Mouse (Mus musculus) CH12.LX (cell line): ENCODE data around the gene Fam71e1. TPM values are rescaled to one million over a fixed set of nuclear protein-coding genes. Genes with fewer than 3 reads are reported as not detected.
A peak's percentile ranks its signal among the peaks of the same experiment; 100 is the strongest.

Experiments
- DNase-seq: peaks from one replicate; pipeline ENCODE4 v3.0.0-alpha.2; 2013; ENCODE audit errors: extremely low read depth
- H3K27ac ChIP-seq: 2 replicates; pipeline ENCODE4 v1.5.1; 2012; ENCODE audit warnings: low read depth, mild to moderate bottlenecking, control low read depth, moderate library complexity; ENCODE audit not compliant: insufficient read depth
- H3K27me3 ChIP-seq: replicated peaks from 2 replicates; pipeline ENCODE3; 2012; ENCODE audit warnings: inconsistent platforms
- H3K36me3 ChIP-seq, 2 experiments: replicated peaks in 1 of 2; 2 replicates each; pipeline versions ENCODE3 to v1.6.1; 2012; ENCODE audit warnings: inconsistent platforms in 1 of 2, low read length in 1 of 2, mild to moderate bottlenecking in 1 of 2, mixed read lengths in 1 of 2, moderate library complexity in 1 of 2; ENCODE audit not compliant: control insufficient read depth in 1 of 2, insufficient read depth in 1 of 2
- H3K4me1 ChIP-seq, 2 experiments: 2 replicates each; pipeline ENCODE4 v1.6.1; 2012; ENCODE audit warnings: inconsistent platforms in 1 of 2, moderate library complexity in 1 of 2; ENCODE audit not compliant: insufficient read depth in 2 of 2, control insufficient read depth in 1 of 2
- H3K4me2 ChIP-seq: 2 replicates; pipeline ENCODE4 v1.6.1; 2012; ENCODE audit warnings: low read depth, mild to moderate bottlenecking, control low read depth; ENCODE audit not compliant: poor library complexity, insufficient read depth, severe bottlenecking
- H3K4me3 ChIP-seq, 3 experiments: fragments of 150-350 bp in 1 of 3; sonication (generic) in 1 of 3; replicated peaks in 1 of 3; 2 replicates each; pipeline versions ENCODE3 to v1.5.1; 2011 to 2012; ENCODE audit warnings: low read depth in 2 of 3, low read length in 2 of 3, mild to moderate bottlenecking in 2 of 3, moderate library complexity in 2 of 3, control low read depth in 1 of 3, improper control_type of control experiment in 1 of 3, inconsistent platforms in 1 of 3, mixed read lengths in 1 of 3; ENCODE audit not compliant: poor library complexity in 1 of 3
- H3K79me2 ChIP-seq: replicated peaks from 2 replicates; pipeline ENCODE4 v1.6.1; 2012; ENCODE audit warnings: mild to moderate bottlenecking, moderate library complexity; ENCODE audit not compliant: control insufficient read depth, poor library complexity, insufficient read depth, severe bottlenecking; ENCODE audit errors: extremely low read depth
- H3K9ac ChIP-seq: 2 replicates; pipeline ENCODE4 v1.6.1; 2012; ENCODE audit warnings: low read depth, mild to moderate bottlenecking, control low read depth, moderate library complexity; ENCODE audit not compliant: insufficient read depth
- H3K9me3 ChIP-seq: replicated peaks from 2 replicates; pipeline ENCODE3; 2012; ENCODE audit warnings: low read length, inconsistent platforms, mixed read lengths
- BHLHE40 ChIP-seq: IDR thresholded peaks from 2 replicates; pipeline ENCODE4 v1.6.1; 2011; ENCODE audit warnings: mild to moderate bottlenecking, low read depth, low read length, improper control_type of control experiment
- CTCF ChIP-seq, 2 experiments: IDR thresholded peaks in 1 of 2; conservative IDR thresholded peaks in 1 of 2; 2 replicates each; pipeline ENCODE4 v1.5.1; 2011 to 2012; ENCODE audit warnings: low read depth in 2 of 2, low read length in 2 of 2, improper control_type of control experiment in 1 of 2, inconsistent platforms in 1 of 2, mild to moderate bottlenecking in 1 of 2, moderate library complexity in 1 of 2
- GABPA ChIP-seq: IDR thresholded peaks from 2 replicates; pipeline ENCODE4 v1.6.1; 2012; ENCODE audit warnings: low read depth, low read length, improper control_type of control experiment, inconsistent platforms; ENCODE audit not compliant: insufficient replicate concordance
- JUN ChIP-seq: IDR thresholded peaks from 2 replicates; pipeline ENCODE4 v1.6.1; 2011; ENCODE audit warnings: low read depth, mild to moderate bottlenecking, low read length, improper control_type of control experiment, moderate library complexity; ENCODE audit not compliant: insufficient read depth
- JUND ChIP-seq: conservative IDR thresholded peaks from 2 replicates; pipeline ENCODE4 v1.6.1; 2011; ENCODE audit warnings: low read depth, low read length, improper control_type of control experiment
- MAFK ChIP-seq: IDR thresholded peaks from 2 replicates; pipeline ENCODE4 v1.6.1; 2011; ENCODE audit warnings: low read length, improper control_type of control experiment; ENCODE audit not compliant: insufficient replicate concordance
- MAZ ChIP-seq: IDR thresholded peaks from 2 replicates; pipeline ENCODE4 v1.6.1; 2012; ENCODE audit warnings: low read depth, mild to moderate bottlenecking, inconsistent platforms, low read length, improper control_type of control experiment, moderate library complexity
- MEF2A ChIP-seq: IDR thresholded peaks from 2 replicates; pipeline ENCODE4 v1.6.1; 2014; ENCODE audit warnings: low read depth, mild to moderate bottlenecking, inconsistent platforms, low read length, improper control_type of control experiment, borderline replicate concordance
- MXI1 ChIP-seq: IDR thresholded peaks from 2 replicates; pipeline ENCODE4 v1.6.1; 2011; ENCODE audit warnings: mild to moderate bottlenecking, low read depth, low read length, improper control_type of control experiment
- MYC ChIP-seq: IDR thresholded peaks from 2 replicates; pipeline ENCODE4 v1.6.1; 2011; ENCODE audit warnings: low read depth, mild to moderate bottlenecking, improper control_type of control experiment, low read length
- NELFE ChIP-seq: IDR thresholded peaks from 2 replicates; pipeline ENCODE4 v1.6.1; 2011; ENCODE audit warnings: low read depth, low read length, improper control_type of control experiment
- NRF1 ChIP-seq: IDR thresholded peaks from 2 replicates; pipeline ENCODE4 v1.6.1; 2014; ENCODE audit warnings: low read depth, mild to moderate bottlenecking, inconsistent platforms, low read length, improper control_type of control experiment, moderate library complexity
- PAX5 ChIP-seq: IDR thresholded peaks from 2 replicates; pipeline ENCODE4 v1.6.1; 2012; ENCODE audit warnings: low read length, inconsistent platforms, mixed read lengths
- POLR2AphosphoS2 ChIP-seq: IDR thresholded peaks from 2 replicates; pipeline ENCODE4 v1.6.1; 2011; ENCODE audit warnings: low read depth, low read length, improper control_type of control experiment
- RAD21 ChIP-seq: IDR thresholded peaks from 2 replicates; pipeline ENCODE4 v1.6.1; 2011; ENCODE audit warnings: low read depth, mild to moderate bottlenecking, low read length, improper control_type of control experiment, moderate library complexity
- SMC3 ChIP-seq: IDR thresholded peaks from 2 replicates; pipeline ENCODE4 v1.6.1; 2011; ENCODE audit warnings: low read depth, low read length, improper control_type of control experiment
- TBP ChIP-seq: conservative IDR thresholded peaks from 2 replicates; pipeline ENCODE4 v1.6.1; 2011; ENCODE audit warnings: low read depth, low read length, improper control_type of control experiment
- TCF12 ChIP-seq: IDR thresholded peaks from 2 replicates; pipeline ENCODE4 v1.6.1; 2014; ENCODE audit warnings: low read depth, mild to moderate bottlenecking, inconsistent platforms, low read length, improper control_type of control experiment
- USF2 ChIP-seq: conservative IDR thresholded peaks from 2 replicates; pipeline ENCODE4 v1.6.1; 2011; ENCODE audit warnings: low read depth, low read length, improper control_type of control experiment
- ZC3H11A ChIP-seq: IDR thresholded peaks from 2 replicates; pipeline ENCODE4 v1.6.1; 2012; ENCODE audit warnings: low read depth, mild to moderate bottlenecking, inconsistent platforms, low read length, improper control_type of control experiment
- dilution Hi-C: fragments of 300-500 bp; cut with MboI; formaldehyde crosslinking; loops from 2 replicates; pipeline ENCODE4 v1.14.3; 2020; ENCODE audit warnings: low sequenced_read_pairs; ENCODE audit not compliant: extremely low pct_unique_long_range_greater_than_20kb, extremely low pct_ligation_motif_present
- in situ Hi-C: fragments of 300-500 bp; cut with MboI; formaldehyde crosslinking; loops from 3 replicates; pipeline ENCODE4 v1.14.3; 2019; ENCODE audit warnings: low sequenced_read_pairs, low pct_ligation_motif_present, low pct_unique_long_range_greater_than_20kb, mixed read lengths
- polyA plus RNA-seq: library from polyadenylated mRNA; unstranded; fragments of >175 nt; gene quantifications from 2 replicates; pipeline ENCODE4 v1.2.1, GENCODE M21; 2012; ENCODE audit warnings: low read depth; ENCODE audit not compliant: insufficient read length
- total RNA-seq, 2 experiments: library from RNA; depleted of rRNA; stranded (reverse); fragments of 300-350 nt in 1 of 2; fragments of >200 nt in 1 of 2; gene quantifications; 2 replicates each; pipeline ENCODE4 v1.2.3; 2012 to 2014

Gene Fam71e1
- total and polyA plus RNA-seq, 3 experiments, result 0.39 to 1.2 TPM; not detected in 1

- dilution Hi-C loops, result no loop called here
Measured at GRCm38 (mm10) chr7:44521710-44522109, 25.3 kb downstream of the Fam71e1 start.

GRCm38 (mm10) chr7:44523056-44523455, 26.7 kb downstream of the Fam71e1 start:
- dilution Hi-C loops, result no loop called here
- Histone ChIP-seq H3K9me3 (no peaks in the 10 kb centered on the region), H3K27me3 (no peaks in the 10 kb centered on the region), H3K36me3 (peaks cover 11 to 50% of the 10 kb centered on the region in 2 experiments), H3K27ac (no peak overlapping the region), H3K79me2 (no peaks in the 10 kb centered on the region), H3K4me3 (no peak overlapping the region), H3K4me2 (no peak overlapping the region), H3K9ac (no peak overlapping the region), H3K4me1 (peaks cover 24 to 57% of the 10 kb centered on the region in 2 experiments)
- in situ Hi-C loops, result no loop called here
- no peak for DNase-seq
- TF ChIP-seq MXI1 (no peak), MAFK (no peak), MEF2A (no peak), JUN (no peak), RAD21 (no peak), USF2 (no peak), JUND (no peak), TBP (no peak), BHLHE40 (no peak), MYC (no peak), TCF12 (no peak), ZC3H11A (no peak), PAX5 (no peak), NRF1 (no peak), GABPA (no peak)

More at GRCm38 (mm10) chr7:44521710-44522109, 25.3 kb downstream of the Fam71e1 start:
- Histone ChIP-seq H3K27ac (no peak overlapping the region), H3K27me3 (no peaks in the 10 kb centered on the region), H3K4me3 (no peak overlapping the region), H3K9ac (no peak overlapping the region), H3K36me3 (peaks cover 4 to 48% of the 10 kb centered on the region in 2 experiments), H3K9me3 (no peaks in the 10 kb centered on the region), H3K4me1 (peaks cover 17 to 49% of the 10 kb centered on the region in 2 experiments), H3K79me2 (no peaks in the 10 kb centered on the region), H3K4me2 (no peak overlapping the region)
- no peak for TF ChIP-seq POLR2AphosphoS2
- TF ChIP-seq NELFE, result 0 out of 2 replicates have a peak, but pooled peaks have one; percentile 16
- peak; percentile 81 for TF ChIP-seq RAD21
- no peak for TF ChIP-seq MAZ
- TF ChIP-seq CTCF (conservative IDR thresholded peaks at IDR 0.05 in 1 of 2, IDR thresholded peaks at IDR 0.05 in 1 of 2; ENCODE audit: low read depth in 2 of 2, low read length in 2 of 2), result peak in 1 of 2 experiments; percentile 84; a peak in 2 of 4 replicates
- TF ChIP-seq JUND, result no peak
- TF ChIP-seq ZC3H11A, result peak; percentile 49
- peak; percentile 92 for TF ChIP-seq SMC3
- in situ Hi-C loops, result no loop called here
- peak; percentile 50 for DNase-seq
